Mouse (Mus musculus) left cerebral cortex, adult 18-20 months (tissue): Measurements from ENCODE around the gene Cyp4f40. TPM values are rescaled to one million over a fixed set of nuclear protein-coding genes. Genes with fewer than 3 reads are reported as not detected.
"Not testable (repeated sequence)": the region's sequence is repeated elsewhere in the genome, so short reads cannot be mapped to it uniquely, and the experiment has no call there.

Source experiments
- DNase-seq, 2 experiments: peaks; one replicate each; pipeline ENCODE4 v3.0.0; 2021 to 2022; ENCODE audit warnings: low spot score in 2 of 2, mixed read lengths in 1 of 2
- total RNA-seq, 2 experiments: library from RNA; stranded (reverse); gene quantifications; 2 replicates each; pipeline ENCODE4 v1.2.3; 2021

The Cyp4f40 gene
- total RNA-seq, 2 experiments from 2014 or later, result not detected

GRCm38 (mm10) chr17:32702826-32703225 is 44.1 kb downstream of the Cyp4f40 start:
- DNase-seq, result peak in 1 of 2 experiments; percentile 9

DNA sequence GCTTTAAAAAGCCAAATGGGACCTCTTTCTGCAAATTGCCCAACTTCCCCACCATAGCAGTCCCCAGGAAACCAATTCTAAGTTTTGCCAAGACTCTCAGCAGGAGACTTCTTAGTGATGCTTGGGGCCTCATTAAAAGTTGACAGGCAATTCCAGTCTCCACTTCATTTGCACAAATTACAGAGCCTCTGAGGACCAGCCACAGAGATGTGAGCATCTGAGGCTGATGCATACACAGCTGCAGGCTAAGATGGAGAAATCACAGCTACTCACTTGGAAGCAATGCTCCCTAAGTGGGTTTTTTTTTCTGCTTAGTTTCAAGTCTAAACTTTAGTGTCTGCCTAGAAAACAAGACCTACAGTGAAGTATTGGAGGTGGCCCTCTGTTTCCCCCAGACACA is 51.8 kb downstream of the Cyp4f40 start:
- DNase-seq, result not testable (repeated sequence)

DNA sequence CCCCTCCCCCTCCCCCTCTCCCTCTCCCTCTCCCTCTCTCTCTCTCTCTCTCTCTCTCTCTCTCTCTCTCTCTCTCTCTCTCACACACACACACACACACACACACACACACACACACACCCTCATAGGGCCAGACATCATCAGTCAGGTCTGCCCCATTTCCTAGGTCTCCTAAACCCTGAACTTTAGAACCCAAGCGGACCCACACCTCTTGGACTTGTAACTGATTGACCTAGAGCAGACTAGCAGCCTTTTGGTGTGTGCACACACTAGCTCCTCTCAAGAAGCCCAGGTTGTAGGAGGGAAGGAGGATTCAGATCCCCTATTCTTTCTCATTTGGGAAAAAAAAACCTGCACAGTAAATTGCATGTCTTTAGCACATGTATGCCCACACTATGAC is 63.5 kb downstream of the Cyp4f40 start:
- DNase-seq, result not testable (repeated sequence)

DNA sequence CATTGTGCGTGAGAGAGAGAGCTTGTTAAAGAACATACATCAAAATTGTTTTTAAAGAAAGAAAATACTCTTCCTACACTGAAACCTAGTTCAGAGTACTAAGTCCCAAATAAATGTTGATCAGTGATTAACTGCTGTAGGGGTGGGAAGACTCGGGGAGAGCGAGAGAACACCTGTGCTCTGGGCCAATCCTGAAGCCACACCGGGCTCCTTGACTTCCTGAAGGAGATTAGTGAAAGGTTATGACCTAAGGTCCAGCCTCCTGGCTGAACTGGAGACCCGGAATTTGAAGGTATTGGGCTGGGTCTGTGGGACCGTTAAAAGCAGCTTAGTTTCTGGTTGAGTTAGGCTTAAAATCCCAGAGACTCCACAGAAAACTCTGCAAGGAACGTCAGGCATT is 64.1 kb downstream of the Cyp4f40 start:
- DNase-seq, result no peak

DNA sequence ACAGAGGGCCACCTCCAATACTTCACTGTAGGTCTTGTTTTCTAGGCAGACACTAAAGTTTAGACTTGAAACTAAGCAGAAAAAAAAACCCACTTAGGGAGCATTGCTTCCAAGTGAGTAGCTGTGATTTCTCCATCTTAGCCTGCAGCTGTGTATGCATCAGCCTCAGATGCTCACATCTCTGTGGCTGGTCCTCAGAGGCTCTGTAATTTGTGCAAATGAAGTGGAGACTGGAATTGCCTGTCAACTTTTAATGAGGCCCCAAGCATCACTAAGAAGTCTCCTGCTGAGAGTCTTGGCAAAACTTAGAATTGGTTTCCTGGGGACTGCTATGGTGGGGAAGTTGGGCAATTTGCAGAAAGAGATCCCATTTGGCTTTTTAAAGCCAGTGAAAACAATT is 67.7 kb downstream of the Cyp4f40 start:
- not testable (repeated sequence) for DNase-seq

Other genes starting within 250 kb of the Cyp4f40 start
- gene Pglyrp2, start 234.7 kb upstream of the Cyp4f40 start, total RNA-seq, result not detected
- gene Cyp4f39, start 206.2 kb upstream of the Cyp4f40 start, total RNA-seq, result not detected
- 1 to 10 TPM; 2.9 to 3.4 TPM for gene Cyp4f17, start 152.8 kb upstream of the Cyp4f40 start, total RNA-seq
- gene Cyp4f16, start 122.3 kb upstream of the Cyp4f40 start, total RNA-seq, result 1 to 10 TPM; 5.2 to 6.8 TPM
- not detected for gene Cyp4f37, start 37.6 kb upstream of the Cyp4f40 start, total RNA-seq
- 10 to 100 TPM; 16.4 to 21.2 TPM for gene Cyp4f15, start 26.7 kb downstream of the Cyp4f40 start, total RNA-seq
- gene Zfp871, start 129.4 kb downstream of the Cyp4f40 start, total RNA-seq, result 10 to 100 TPM; 77.4 to 81.3 TPM
- gene Zfp811, start 151.0 kb downstream of the Cyp4f40 start, total RNA-seq, result 1 to 10 TPM; 4.3 to 5.9 TPM
- 10 to 100 TPM; 23.1 to 24.0 TPM for gene Zfp799, start 171.4 kb downstream of the Cyp4f40 start, total RNA-seq
- 10 to 100 TPM; 10.8 to 12.7 TPM for gene Zfp870, start 232.7 kb downstream of the Cyp4f40 start, total RNA-seq